Mouse (Mus musculus) ES-E14 (cell line): ENCODE measurements around the gene Slain1.

Experiments used
- CHD2 ChIP-seq: IDR thresholded peaks from 2 replicates; pipeline ENCODE4 v1.6.1; 2014; ENCODE audit warnings: mild to moderate bottlenecking, low read depth, low read length, inconsistent platforms
- MAFK ChIP-seq: IDR thresholded peaks from 2 replicates; pipeline ENCODE4 v1.6.1; 2014; ENCODE audit warnings: mild to moderate bottlenecking, low read depth, low read length, inconsistent platforms; ENCODE audit not compliant: insufficient read depth
- ZC3H11A ChIP-seq: IDR thresholded peaks from 2 replicates; pipeline ENCODE4 v1.6.1; 2012; ENCODE audit warnings: low read depth, mild to moderate bottlenecking, inconsistent platforms, low read length, borderline replicate concordance
- ZNF384 ChIP-seq: IDR thresholded peaks from 2 replicates; pipeline ENCODE4 v1.6.1; 2012; ENCODE audit warnings: low read depth, low read length, inconsistent platforms

DNA sequence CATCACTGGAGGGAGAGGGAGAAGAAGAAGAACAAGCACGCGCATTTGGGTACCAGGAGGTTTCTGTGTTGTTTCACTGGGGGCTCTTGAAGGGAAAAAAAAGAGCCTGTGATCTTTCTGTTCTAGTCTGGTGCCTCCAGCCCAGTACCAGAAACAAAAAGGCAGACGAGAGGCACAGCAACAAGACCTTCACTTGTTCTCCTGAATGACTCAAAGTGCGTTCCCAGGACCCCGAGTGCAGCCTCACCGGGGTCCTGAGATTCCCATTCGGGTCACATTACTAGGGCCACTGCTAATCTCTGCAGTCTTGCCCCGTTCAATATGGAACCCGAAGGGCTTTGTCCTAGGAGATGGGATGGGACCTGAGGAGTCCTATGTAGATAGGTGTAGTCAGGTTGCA lies 73.3 kb downstream of the Slain1 start:
- TF ChIP-seq ZNF384 (no peak), MAFK (no peak), ZC3H11A (no peak), CHD2 (no peak)
